ENCODE assay signal across 32 mouse cellular contexts in genomic region chr4:82961024-82961423, GRCm38 (mm10).
"Had no signal": no experiment of that assay in that cellular context is flagged by ENCODE, and none has a peak within 500 bp of the region (broad histone marks: within the 10 kb centered on the region; RNA-seq: fewer than 3 reads in every experiment).

No protein-coding gene starts in this region.

- DNase-seq: left cerebral cortex, postnatal 4 days; liver; liver, embryonic 13.5 days; liver, postnatal 0 days; lung, adult 18-20 months; lung, adult 2 months; lung, embryonic 14.5 days; lung, postnatal 10 days; lung, postnatal 14 days; lung, postnatal 36 days; lung, postnatal 4 days; midbrain, embryonic 14.5 days had no signal

- H3K4me1 ChIP-seq: limb, embryonic 10.5 days; limb, embryonic 12.5 days; limb, embryonic 13.5 days; limb, embryonic 15.5 days; liver, embryonic 12.5 days; liver, embryonic 13.5 days; liver, embryonic 15.5 days; lung, embryonic 15.5 days; megakaryocyte, embryonic 14.5 days; midbrain, embryonic 15.5 days; neural tube, embryonic 12.5 days had no signal

- H3K36me3 ChIP-seq: limb, embryonic 15.5 days; liver, embryonic 12.5 days; liver, embryonic 13.5 days; liver, embryonic 15.5 days; midbrain, embryonic 12.5 days; midbrain, embryonic 13.5 days; midbrain, embryonic 15.5 days; neural tube, embryonic 12.5 days had no signal

- ATAC-seq: liver, embryonic 12.5 days; liver, postnatal 0 days; lung, postnatal 0 days; midbrain, embryonic 13.5 days; midbrain, embryonic 15.5 days; midbrain, embryonic 16.5 days had no signal

- H3K27ac ChIP-seq: left cerebral cortex, adult 2 months; limb, embryonic 10.5 days; limb, embryonic 12.5 days; limb, embryonic 13.5 days; limb, embryonic 15.5 days; liver, embryonic 12.5 days; liver, embryonic 13.5 days; liver, embryonic 14.5 days; liver, embryonic 15.5 days; lung, embryonic 15.5 days; macrophage; midbrain, embryonic 10.5 days; midbrain, embryonic 12.5 days; midbrain, embryonic 13.5 days; midbrain, embryonic 15.5 days; neural tube, embryonic 12.5 days had no signal

- H3K4me2 ChIP-seq: limb, embryonic 12.5 days; limb, embryonic 13.5 days; limb, embryonic 15.5 days; liver, embryonic 11.5 days; liver, embryonic 12.5 days; liver, embryonic 13.5 days; liver, embryonic 15.5 days; lung, embryonic 14.5 days; lung, embryonic 15.5 days; midbrain, embryonic 11.5 days; midbrain, embryonic 12.5 days; midbrain, embryonic 13.5 days; midbrain, embryonic 15.5 days; neural tube, embryonic 12.5 days had no signal

- H3K4me3 ChIP-seq: left cerebral cortex, adult 2 months; limb, embryonic 10.5 days; limb, embryonic 12.5 days; limb, embryonic 13.5 days; limb, embryonic 15.5 days; liver, embryonic 12.5 days; liver, embryonic 13.5 days; liver, embryonic 15.5 days; lung, embryonic 15.5 days; megakaryocyte, embryonic 14.5 days; midbrain, embryonic 10.5 days; midbrain, embryonic 12.5 days; midbrain, embryonic 13.5 days; midbrain, embryonic 15.5 days; neural tube, embryonic 12.5 days had no signal

- H3K27me3 ChIP-seq: limb, embryonic 12.5 days; limb, embryonic 13.5 days; limb, embryonic 15.5 days; liver, embryonic 12.5 days; liver, embryonic 13.5 days; liver, embryonic 15.5 days; lung, embryonic 15.5 days; megakaryocyte, embryonic 14.5 days; midbrain, embryonic 12.5 days; midbrain, embryonic 13.5 days; midbrain, embryonic 15.5 days; neural tube, embryonic 12.5 days had no signal

- H3K9me3 ChIP-seq: limb, embryonic 10.5 days; limb, embryonic 12.5 days; limb, embryonic 13.5 days; limb, embryonic 15.5 days; liver, embryonic 12.5 days; liver, embryonic 13.5 days; liver, embryonic 15.5 days; lung, embryonic 15.5 days; megakaryocyte, embryonic 14.5 days; midbrain, embryonic 10.5 days; midbrain, embryonic 12.5 days; midbrain, embryonic 13.5 days; midbrain, embryonic 15.5 days; neural tube, embryonic 12.5 days had no signal

- H3K9ac ChIP-seq: limb, embryonic 12.5 days; limb, embryonic 13.5 days; limb, embryonic 15.5 days; liver, embryonic 12.5 days; liver, embryonic 13.5 days; liver, embryonic 14.5 days; liver, embryonic 15.5 days; liver, postnatal 0 days; lung, embryonic 14.5 days; lung, embryonic 15.5 days; midbrain, embryonic 12.5 days; midbrain, embryonic 13.5 days; midbrain, embryonic 15.5 days; neural tube, embryonic 12.5 days had no signal
